21 mouse cellular contexts compared by ENCODE assay signal in genomic region chr12:102722451-102722850, GRCm38 (mm10). TPM values are rescaled to one million over a fixed set of nuclear protein-coding genes. Genes with fewer than 3 reads are reported as not detected.
DNase-seq lines count a peak whose midpoint lies in the region; ATAC-seq and TF ChIP-seq lines count a peak whose summit lies in the region.
"Had no signal": no experiment of that assay in that cellular context is flagged by ENCODE, and none has a peak within 500 bp of the region (broad histone marks: within the 10 kb centered on the region; RNA-seq: fewer than 3 reads in every experiment).

No protein-coding gene starts in this region.

- no peak overlapping the region for H3K4me3 ChIP-seq in heart, embryonic 14.5 days (ENCODE audit: control insufficient read depth in 1 of 2, insufficient read depth in 1 of 2, low read depth in 1 of 2, low read length in 2 of 2)
- H3K4me3 ChIP-seq in midbrain, embryonic 10.5 days: no peak overlapping the region
- H3K4me3 ChIP-seq in midbrain, postnatal 0 days (ENCODE audit: low read depth, low read length): no peak overlapping the region
- H3K4me3 ChIP-seq in ES-E14 (ENCODE audit: insufficient read depth in 1 of 2, low read depth in 1 of 2, low read length in 2 of 2, poor library complexity in 1 of 2, severe bottlenecking in 1 of 2): peak overlapping the region in 1 of 2 experiments; percentile 33; a peak in 2 of 4 replicates
- H3K4me3 ChIP-seq in thymus, adult 2 months (ENCODE audit: control insufficient read depth, insufficient read depth, low read length): no peak overlapping the region
- H3K4me3 ChIP-seq: embryonic facial prominence, embryonic 13.5 days; forebrain, embryonic 12.5 days; heart, embryonic 13.5 days; limb, embryonic 15.5 days had no signal

- ATAC-seq in heart, embryonic 14.5 days (ENCODE audit: insufficient number of reproducible peaks, insufficient read depth, low FRiP score, low read depth): 0 out of 2 replicates have a peak, but pooled peaks have one; percentile 18
- ATAC-seq in midbrain, postnatal 0 days (ENCODE audit: low FRiP score): no peak
- ATAC-seq: activated CD4-positive, CD25-positive, alpha-beta regulatory T cell, adult 4 months had no signal

- no peak overlapping the region for H3K27ac ChIP-seq in heart, embryonic 14.5 days (replicated peaks in 1 of 2; ENCODE audit: control insufficient read depth in 1 of 2, insufficient read depth in 1 of 2, low read depth in 2 of 2, low read length in 2 of 2)
- H3K27ac ChIP-seq in midbrain, embryonic 10.5 days (replicated peaks): peak overlapping the region; percentile 53
- no peak overlapping the region for H3K27ac ChIP-seq in midbrain, postnatal 0 days (ENCODE audit: low read depth, low read length)
- H3K27ac ChIP-seq in ES-E14 (ENCODE audit: insufficient read depth, low read depth, low read length, poor library complexity, severe bottlenecking): no peak overlapping the region
- no peak overlapping the region for H3K27ac ChIP-seq in thymus, adult 2 months (ENCODE audit: control insufficient read depth, insufficient read depth, low read length)
- H3K27ac ChIP-seq: embryonic facial prominence, embryonic 13.5 days; forebrain, embryonic 12.5 days; heart, embryonic 13.5 days; limb, embryonic 15.5 days had no signal

- in situ Hi-C loops in ES-E14 (cut with MboI; ENCODE audit: low sequenced_read_pairs in 2 of 2, unreplicated experiment in 2 of 2): loop anchor here in 1 of 2 experiments (10.0 kb wide), 1 partner anchor 218 kb away; no protein-coding TSS in a partner anchor

- no peak for DNase-seq in heart, adult 9 months (ENCODE audit: low spot score in 2 of 2)
- no peak for DNase-seq in midbrain, embryonic 10.5 days (ENCODE audit: low spot score)
- no peak for DNase-seq in midbrain, postnatal 0 days (ENCODE audit: low spot score)
- no peak for DNase-seq in ES-E14 (ENCODE audit: low read depth, low spot score)
- DNase-seq in thymus, adult 2 months: peak; percentile 50
- DNase-seq in layer of hippocampus, adult 9-11 months: no peak
- DNase-seq in yolk sac, embryonic 10.5 days (ENCODE audit: low spot score): no peak
- DNase-seq: adrenal gland, postnatal 36 days; cerebellum, postnatal 25 days; gastrocnemius, postnatal 14 days; lung, adult 18-20 months; right cerebral cortex, postnatal 14 days had no signal

- H3K4me2 ChIP-seq in heart, embryonic 14.5 days (ENCODE audit: low read length): no peak overlapping the region
- H3K4me2 ChIP-seq in midbrain, postnatal 0 days (ENCODE audit: low read depth, low read length, poor library complexity, severe bottlenecking): no peak overlapping the region
- H3K4me2 ChIP-seq: embryonic facial prominence, embryonic 13.5 days; forebrain, embryonic 12.5 days; heart, embryonic 13.5 days; limb, embryonic 15.5 days had no signal

- no peaks in the 10 kb centered on the region for H3K9me3 ChIP-seq in heart, embryonic 14.5 days (ENCODE audit: control insufficient read depth, low read length)
- no peaks in the 10 kb centered on the region for H3K9me3 ChIP-seq in midbrain, embryonic 10.5 days (replicated peaks)
- H3K9me3 ChIP-seq in midbrain, postnatal 0 days (ENCODE audit: low read length): no peaks in the 10 kb centered on the region
- no peaks in the 10 kb centered on the region for H3K9me3 ChIP-seq in ES-E14 (ENCODE audit: control insufficient read depth, insufficient read depth, low read depth, low read length)
- H3K9me3 ChIP-seq: embryonic facial prominence, embryonic 13.5 days; forebrain, embryonic 12.5 days; heart, embryonic 13.5 days; limb, embryonic 15.5 days had no signal

- TF ChIP-seq CTCF in midbrain, postnatal 0 days (IDR thresholded peaks at IDR 0.05): no peak
- TF ChIP-seq CTCF in thymus, adult 2 months (IDR thresholded peaks at IDR 0.05; ENCODE audit: borderline replicate concordance, control insufficient read depth, extremely low read depth, insufficient read depth, low read length, poor library complexity): no peak

- H3K4me1 ChIP-seq in heart, embryonic 14.5 days (ENCODE audit: control insufficient read depth in 2 of 2, insufficient read depth in 2 of 2, low read length in 2 of 2): peaks cover 0 to 5% of the 10 kb centered on the region in 2 experiments; a peak in 1 of 4 replicates
- peaks cover 24% of the 10 kb centered on the region for H3K4me1 ChIP-seq in midbrain, embryonic 10.5 days
- H3K4me1 ChIP-seq in midbrain, postnatal 0 days (ENCODE audit: insufficient read depth, low read length): no peaks in the 10 kb centered on the region; the same call in 1 of the 2 replicates
- H3K4me1 ChIP-seq in ES-E14 (ENCODE audit: control insufficient read depth in 2 of 2, insufficient read depth in 2 of 2, low read length in 2 of 2, poor library complexity in 1 of 2): peaks cover 8 to 31% of the 10 kb centered on the region in 2 experiments; a peak in 3 of 4 replicates
- H3K4me1 ChIP-seq in thymus, adult 2 months (replicated peaks; ENCODE audit: control insufficient read depth, insufficient read depth, low read length): peaks cover 8% of the 10 kb centered on the region; the same call in 1 of the 2 replicates
- H3K4me1 ChIP-seq: forebrain, embryonic 12.5 days had no signal

- no peak for TF ChIP-seq POLR2A in thymus, adult 2 months (IDR thresholded peaks at IDR 0.05; ENCODE audit: control insufficient read depth, extremely low read depth, insufficient read depth, low read length, poor library complexity)

- WGBS in heart, embryonic 14.5 days: 65% methylated on average over 11 of the region's 11 CpGs
- 56% methylated on average over 11 of the region's 11 CpGs for WGBS in midbrain, embryonic 10.5 days
- WGBS in midbrain, postnatal 0 days: 59% methylated on average over 11 of the region's 11 CpGs
- 44% methylated on average over 11 of the region's 11 CpGs for WGBS in thymus, adult 2 months

- no peaks in the 10 kb centered on the region for H3K36me3 ChIP-seq in heart, embryonic 14.5 days (ENCODE audit: control insufficient read depth, insufficient read depth, low read length)
- no peaks in the 10 kb centered on the region for H3K36me3 ChIP-seq in midbrain, embryonic 10.5 days
- no peaks in the 10 kb centered on the region for H3K36me3 ChIP-seq in midbrain, postnatal 0 days (ENCODE audit: insufficient read depth, low read length)
- no peaks in the 10 kb centered on the region for H3K36me3 ChIP-seq in ES-E14 (ENCODE audit: control insufficient read depth, insufficient read depth, low read length, poor library complexity, severe bottlenecking)
- no peaks in the 10 kb centered on the region for H3K36me3 ChIP-seq in thymus, adult 2 months (ENCODE audit: control insufficient read depth, insufficient read depth, low read length)
- H3K36me3 ChIP-seq: embryonic facial prominence, embryonic 13.5 days; forebrain, embryonic 12.5 days; heart, embryonic 13.5 days; limb, embryonic 15.5 days had no signal

- no peak overlapping the region for H3K9ac ChIP-seq in heart, embryonic 14.5 days (ENCODE audit: low read length)
- H3K9ac ChIP-seq in midbrain, postnatal 0 days (replicated peaks; ENCODE audit: low read length, poor library complexity, severe bottlenecking): no peak overlapping the region
- H3K9ac ChIP-seq in ES-E14 (ENCODE audit: insufficient read depth, low read depth, low read length, poor library complexity, severe bottlenecking): peak overlapping the region; percentile 3; the same call in 1 of the 2 replicates
- H3K9ac ChIP-seq: embryonic facial prominence, embryonic 13.5 days; forebrain, embryonic 12.5 days; heart, embryonic 13.5 days; limb, embryonic 15.5 days had no signal

- H3K27me3 ChIP-seq in heart, embryonic 14.5 days (ENCODE audit: control insufficient read depth, insufficient read depth, low read length): no peaks in the 10 kb centered on the region
- no peaks in the 10 kb centered on the region for H3K27me3 ChIP-seq in midbrain, embryonic 10.5 days (ENCODE audit: low read depth, poor library complexity, severe bottlenecking)
- no peaks in the 10 kb centered on the region for H3K27me3 ChIP-seq in midbrain, postnatal 0 days (ENCODE audit: insufficient read depth, low read length)
- no peaks in the 10 kb centered on the region for H3K27me3 ChIP-seq in thymus, adult 2 months (ENCODE audit: control insufficient read depth, insufficient read depth, low read length)
- H3K27me3 ChIP-seq: embryonic facial prominence, embryonic 13.5 days; forebrain, embryonic 12.5 days; heart, embryonic 13.5 days; limb, embryonic 15.5 days had no signal

RNA-seq across cellular contexts. Expression of gene Itpk1, which starts 17.7 kb away (rescaled TPM):
- 3.7 and 4.2 TPM in 2 replicates for polyA plus RNA-seq in heart, embryonic 14.5 days (2014; fragmentation: Nextera tagmentation; extraction: Ambion mirVana)
- polyA plus RNA-seq in midbrain, embryonic 10.5 days (2016; fragmentation: Nextera tagmentation; extraction: Ambion mirVana): 16.1 and 16.9 TPM in 2 replicates
- total RNA-seq in midbrain, postnatal 0 days (2014; rRNA removed): 56.0 and 66.6 TPM in 2 replicates
- 39.0 and 40.3 TPM in 2 replicates for polyA plus RNA-seq in midbrain, postnatal 0 days (2015; fragmentation: Nextera tagmentation; extraction: Ambion mirVana)
- total RNA-seq in ES-E14 (2012; rRNA removed): 33.1 and 40.6 TPM in 2 replicates
- polyA plus RNA-seq in thymus, adult 2 months (2012; rRNA removed): 34.2 and 36.9 TPM in 2 replicates

RNA-seq across cellular contexts. Expression of gene Moap1, which starts 21.0 kb away (rescaled TPM):
- 14.3 and 17.2 TPM in 2 replicates for polyA plus RNA-seq in heart, embryonic 14.5 days (2014; fragmentation: Nextera tagmentation; extraction: Ambion mirVana)
- 38.4 and 44.6 TPM in 2 replicates for polyA plus RNA-seq in midbrain, embryonic 10.5 days (2016; fragmentation: Nextera tagmentation; extraction: Ambion mirVana)
- 20.9 and 26.5 TPM in 2 replicates for total RNA-seq in midbrain, postnatal 0 days (2014; rRNA removed)
- polyA plus RNA-seq in midbrain, postnatal 0 days (2015; fragmentation: Nextera tagmentation; extraction: Ambion mirVana): 71.8 and 84.8 TPM in 2 replicates
- 4.0 and 8.8 TPM in 2 replicates for total RNA-seq in ES-E14 (2012; rRNA removed)
- polyA plus RNA-seq in thymus, adult 2 months (2012; rRNA removed): 0.71 and 1.3 TPM in 2 replicates

RNA-seq across cellular contexts. Expression of gene Tmem251, which starts 21.1 kb away (rescaled TPM):
- 7.6 TPM in 2 replicates for polyA plus RNA-seq in heart, embryonic 14.5 days (2014; fragmentation: Nextera tagmentation; extraction: Ambion mirVana)
- polyA plus RNA-seq in midbrain, embryonic 10.5 days (2016; fragmentation: Nextera tagmentation; extraction: Ambion mirVana): 13.2 and 14.0 TPM in 2 replicates
- total RNA-seq in midbrain, postnatal 0 days (2014; rRNA removed): 5.9 and 6.2 TPM in 2 replicates
- polyA plus RNA-seq in midbrain, postnatal 0 days (2015; fragmentation: Nextera tagmentation; extraction: Ambion mirVana): 11.9 and 12.3 TPM in 2 replicates
- 2.9 and 4.0 TPM in 2 replicates for total RNA-seq in ES-E14 (2012; rRNA removed)
- polyA plus RNA-seq in thymus, adult 2 months (2012; rRNA removed): 4.2 and 4.4 TPM in 2 replicates

RNA-seq across cellular contexts. Expression of gene Gm28051, which starts 35.1 kb away (rescaled TPM):
- not detected in 2 replicates for polyA plus RNA-seq in heart, embryonic 14.5 days (2014; fragmentation: Nextera tagmentation; extraction: Ambion mirVana)
- polyA plus RNA-seq in midbrain, embryonic 10.5 days (2016; fragmentation: Nextera tagmentation; extraction: Ambion mirVana): not detected in 2 replicates
- 0.93 TPM in 1 of 2 replicates, not detected in the other for total RNA-seq in midbrain, postnatal 0 days (2014; rRNA removed)
- polyA plus RNA-seq in midbrain, postnatal 0 days (2015; fragmentation: Nextera tagmentation; extraction: Ambion mirVana): not detected in 2 replicates
- not detected in 2 replicates for total RNA-seq in ES-E14 (2012; rRNA removed)
- polyA plus RNA-seq in thymus, adult 2 months (2012; rRNA removed): not detected in 2 replicates
- total RNA-seq: adrenal gland, postnatal 36 days; gastrocnemius, postnatal 14 days; layer of hippocampus, adult 18-20 months; left cerebral cortex, adult 8-10 months had no signal
- polyA plus RNA-seq: activated CD4-positive, CD25-positive, alpha-beta regulatory T cell, adult 4 months; embryonic facial prominence, embryonic 13.5 days; forebrain, embryonic 12.5 days; heart, embryonic 13.5 days; limb, embryonic 15.5 days; macrophage had no signal

RNA-seq across cellular contexts. Expression of gene Gon7, which starts 35.2 kb away (rescaled TPM):
- polyA plus RNA-seq in heart, embryonic 14.5 days (2014; fragmentation: Nextera tagmentation; extraction: Ambion mirVana): 22.9 and 26.5 TPM in 2 replicates
- polyA plus RNA-seq in midbrain, embryonic 10.5 days (2016; fragmentation: Nextera tagmentation; extraction: Ambion mirVana): 50.3 and 52.7 TPM in 2 replicates
- 14.4 and 21.0 TPM in 2 replicates for total RNA-seq in midbrain, postnatal 0 days (2014; rRNA removed)
- polyA plus RNA-seq in midbrain, postnatal 0 days (2015; fragmentation: Nextera tagmentation; extraction: Ambion mirVana): 30.9 and 39.1 TPM in 2 replicates
- 31.8 and 34.2 TPM in 2 replicates for total RNA-seq in ES-E14 (2012; rRNA removed)
- 19.4 and 25.0 TPM in 2 replicates for polyA plus RNA-seq in thymus, adult 2 months (2012; rRNA removed)
